Mouse (Mus musculus) liver, embryonic 11.5 days (tissue): Measurements from ENCODE around the gene Rcbtb2. TPM values are rescaled to one million over a fixed set of nuclear protein-coding genes. Genes with fewer than 3 reads are reported as not detected.

Experiments
- ATAC-seq: fragments of 200-750 bp; cut with Nextera tagmentation; replicated peaks from 2 replicates; pipeline ENCODE4 v1.8.0; 2017; ENCODE audit warnings: moderate number of reproducible peaks, mild to moderate bottlenecking, moderate TSS enrichment, moderate library complexity; ENCODE audit not compliant: low FRiP score
- DNase-seq: peaks from one replicate; pipeline ENCODE4 v3.0.0-alpha.2; 2017; ENCODE audit warnings: low spot score
- H3K27ac ChIP-seq: fragments of 300-500 bp; sonication (generic); 2 replicates; pipeline ENCODE4 v1.5.1; 2014; ENCODE audit warnings: mild to moderate bottlenecking, low read depth, low read length, control low read depth
- H3K27me3 ChIP-seq: fragments of 300-500 bp; sonication (generic); replicated peaks from 2 replicates; pipeline ENCODE4 v1.6.1; 2014; ENCODE audit warnings: low read length, mixed read lengths; ENCODE audit not compliant: control insufficient read depth, insufficient read depth
- H3K36me3 ChIP-seq: fragments of 300-500 bp; sonication (generic); 2 replicates; pipeline ENCODE4 v1.6.1; 2014; ENCODE audit warnings: mild to moderate bottlenecking, low read length, moderate library complexity, mixed read lengths; ENCODE audit not compliant: control insufficient read depth, insufficient read depth
- H3K4me1 ChIP-seq: fragments of 300-500 bp; sonication (generic); replicated peaks from 2 replicates; pipeline ENCODE4 v1.6.1; 2014; ENCODE audit warnings: low read length, mixed read lengths; ENCODE audit not compliant: control insufficient read depth, insufficient read depth
- H3K4me2 ChIP-seq: fragments of 300-500 bp; sonication (generic); 2 replicates; pipeline ENCODE4 v1.6.1; 2014; ENCODE audit warnings: mild to moderate bottlenecking, control low read depth, moderate library complexity
- H3K4me3 ChIP-seq: fragments of 300-500 bp; sonication (generic); 2 replicates; pipeline ENCODE4 v1.5.1; 2014; ENCODE audit warnings: low read depth, low read length, control low read depth
- H3K9ac ChIP-seq: fragments of 300-500 bp; sonication (generic); 2 replicates; pipeline ENCODE4 v1.6.1; 2014; ENCODE audit warnings: low read depth, low read length, control low read depth
- H3K9me3 ChIP-seq: fragments of 300-500 bp; sonication (generic); 2 replicates; pipeline ENCODE4 v1.6.1; 2016; ENCODE audit warnings: low read length, inconsistent platforms, mixed read lengths; ENCODE audit not compliant: control insufficient read depth
- WGBS: fragments of 180-500 bp; shearing (Covaris S2); extraction: QIAGEN DNeasy Blood & Tissue Kit; methylation state at CpG from one replicate; pipeline ENCODE4 v1.1.7; 2014; 5-methylcytosine and 5-hydroxymethylcytosine counted together
- polyA plus RNA-seq: library from polyadenylated mRNA; unstranded; fragments of >200 nt; fragmentation: Nextera tagmentation; extraction: Ambion mirVana; gene quantifications from 2 replicates; pipeline ENCODE4 v1.2.1, GENCODE M21; 2014

Gene Rcbtb2
- polyA plus RNA-seq, 1 experiment from 2014 or later, result 56.3 TPM

DNA sequence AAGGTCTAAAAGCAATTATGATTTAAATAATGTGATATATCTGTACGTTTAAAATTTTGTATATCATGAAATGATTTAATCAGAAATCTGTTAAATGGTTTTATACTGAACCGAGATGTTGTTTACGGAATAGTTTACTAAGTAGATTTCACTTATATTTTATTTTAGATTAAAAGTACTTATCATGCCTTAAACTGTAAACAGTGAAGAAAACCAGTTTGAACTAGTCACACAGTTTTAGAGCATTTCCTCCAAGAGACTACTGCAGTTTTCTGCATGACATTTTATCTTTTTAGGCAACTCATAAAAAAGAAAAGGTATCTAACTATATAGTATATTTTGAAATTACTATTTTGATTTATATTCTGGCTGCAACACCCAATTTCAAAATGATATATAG is 117.0 kb downstream of the Rcbtb2 start:
- peaks cover 5% of the 10 kb centered on the region for H3K4me1 ChIP-seq
- DNase-seq (no peak), ATAC-seq (no peak)
- WGBS, result 49% methylated on average over 3 of the region's 3 CpGs
- H3K4me2 ChIP-seq, result no peak overlapping the region
- no peaks in the 10 kb centered on the region for H3K36me3 ChIP-seq
- no peaks in the 10 kb centered on the region for H3K27me3 ChIP-seq
- no peak overlapping the region for H3K27ac ChIP-seq
- H3K9me3 ChIP-seq, result no peaks in the 10 kb centered on the region
- no peak overlapping the region for H3K9ac ChIP-seq
- H3K4me3 ChIP-seq, result no peak overlapping the region

DNA sequence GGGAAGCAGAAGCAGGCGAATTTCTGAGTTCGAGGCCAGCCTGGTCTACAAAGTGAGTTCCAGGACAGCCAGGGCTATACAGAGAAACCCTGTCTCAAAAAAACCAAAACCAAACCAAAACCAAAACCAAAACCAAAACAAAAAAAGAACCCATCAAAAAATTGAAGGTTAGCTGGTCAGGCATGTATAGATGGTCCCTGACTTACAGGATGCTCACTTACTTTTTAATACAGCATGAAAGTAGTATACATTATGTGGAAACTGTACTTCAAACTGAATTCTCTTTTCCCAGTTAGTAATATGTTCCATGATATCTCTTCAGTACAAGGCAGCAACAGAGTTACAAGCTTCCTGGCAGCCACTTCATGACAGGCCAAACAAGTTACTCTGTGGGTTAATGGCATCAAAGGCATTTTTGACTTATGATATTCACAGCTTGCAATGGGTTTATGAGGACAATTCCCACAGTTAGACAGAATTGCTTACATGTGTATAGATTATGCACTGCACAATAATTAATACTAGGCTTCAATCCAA is 121.3 kb downstream of the Rcbtb2 start:
- H3K9ac ChIP-seq, result no peak overlapping the region
- no peaks in the 10 kb centered on the region for H3K27me3 ChIP-seq
- no peak overlapping the region for H3K4me2 ChIP-seq
- H3K4me1 ChIP-seq, result no peaks in the 10 kb centered on the region
- ATAC-seq (no peak), DNase-seq (no peak)
- no peaks in the 10 kb centered on the region for H3K9me3 ChIP-seq
- no peak overlapping the region for H3K27ac ChIP-seq
- no peaks in the 10 kb centered on the region for H3K36me3 ChIP-seq
- no peak overlapping the region for H3K4me3 ChIP-seq
- WGBS, result 91% methylated on average over 2 of the region's 2 CpGs

DNA sequence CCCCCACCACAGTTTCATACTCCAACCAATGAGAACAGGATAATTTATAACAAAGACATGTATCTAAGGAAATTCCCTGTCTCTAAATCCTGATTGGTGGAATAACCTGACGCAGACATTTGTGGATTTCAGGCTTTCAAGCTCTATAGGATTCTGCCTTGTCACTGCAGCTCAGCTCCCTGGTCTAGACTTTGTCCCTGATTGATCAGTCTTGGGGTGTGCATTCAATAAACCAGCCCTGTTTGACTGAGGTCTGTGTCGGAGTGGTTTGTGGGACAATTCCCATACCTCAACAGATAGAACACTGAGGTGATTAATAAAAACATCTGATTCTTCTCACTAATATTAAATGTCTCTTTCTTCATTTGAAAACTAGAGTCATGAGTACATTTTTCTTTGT is 127.2 kb downstream of the Rcbtb2 start:
- no peaks in the 10 kb centered on the region for H3K36me3 ChIP-seq
- no peaks in the 10 kb centered on the region for H3K4me1 ChIP-seq
- no peak overlapping the region for H3K4me3 ChIP-seq
- no peaks in the 10 kb centered on the region for H3K9me3 ChIP-seq
- H3K4me2 ChIP-seq, result no peak overlapping the region
- WGBS, result 75% methylated on average over 2 of the region's 2 CpGs
- 0 out of 2 replicates have a peak, but pooled peaks have one; percentile 48 for ATAC-seq
- no peaks in the 10 kb centered on the region for H3K27me3 ChIP-seq
- no peak overlapping the region for H3K27ac ChIP-seq
- H3K9ac ChIP-seq, result no peak overlapping the region
- DNase-seq, result no peak

DNA sequence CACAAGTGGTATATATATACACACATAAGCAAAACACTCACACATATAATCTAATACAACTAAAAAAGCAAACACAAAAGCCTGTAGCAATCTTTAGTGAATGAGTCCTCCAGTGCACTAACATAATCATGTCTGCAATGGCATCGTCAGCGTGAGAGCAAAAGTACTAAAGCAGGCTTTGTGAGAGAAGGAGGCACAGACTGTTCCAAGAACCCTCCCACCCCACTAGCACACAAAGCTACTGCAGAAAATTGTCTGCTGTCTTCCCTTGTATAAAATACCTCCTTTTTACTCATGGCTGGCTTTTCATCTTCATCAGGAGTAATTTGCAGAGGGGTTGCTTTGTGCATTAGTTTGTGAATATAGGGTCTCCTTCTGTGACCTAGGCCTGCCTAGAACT is 129.4 kb downstream of the Rcbtb2 start:
- no peak overlapping the region for H3K9ac ChIP-seq
- no peak for DNase-seq
- H3K4me2 ChIP-seq, result no peak overlapping the region
- H3K4me1 ChIP-seq, result peaks cover 2% of the 10 kb centered on the region; the same call in 1 of the 2 replicates
- no peaks in the 10 kb centered on the region for H3K9me3 ChIP-seq
- no peak overlapping the region for H3K27ac ChIP-seq
- H3K4me3 ChIP-seq, result no peak overlapping the region
- H3K36me3 ChIP-seq, result no peaks in the 10 kb centered on the region
- ATAC-seq, result no peak
- WGBS, result 88% methylated on average over 2 of the region's 2 CpGs
- no peaks in the 10 kb centered on the region for H3K27me3 ChIP-seq

DNA sequence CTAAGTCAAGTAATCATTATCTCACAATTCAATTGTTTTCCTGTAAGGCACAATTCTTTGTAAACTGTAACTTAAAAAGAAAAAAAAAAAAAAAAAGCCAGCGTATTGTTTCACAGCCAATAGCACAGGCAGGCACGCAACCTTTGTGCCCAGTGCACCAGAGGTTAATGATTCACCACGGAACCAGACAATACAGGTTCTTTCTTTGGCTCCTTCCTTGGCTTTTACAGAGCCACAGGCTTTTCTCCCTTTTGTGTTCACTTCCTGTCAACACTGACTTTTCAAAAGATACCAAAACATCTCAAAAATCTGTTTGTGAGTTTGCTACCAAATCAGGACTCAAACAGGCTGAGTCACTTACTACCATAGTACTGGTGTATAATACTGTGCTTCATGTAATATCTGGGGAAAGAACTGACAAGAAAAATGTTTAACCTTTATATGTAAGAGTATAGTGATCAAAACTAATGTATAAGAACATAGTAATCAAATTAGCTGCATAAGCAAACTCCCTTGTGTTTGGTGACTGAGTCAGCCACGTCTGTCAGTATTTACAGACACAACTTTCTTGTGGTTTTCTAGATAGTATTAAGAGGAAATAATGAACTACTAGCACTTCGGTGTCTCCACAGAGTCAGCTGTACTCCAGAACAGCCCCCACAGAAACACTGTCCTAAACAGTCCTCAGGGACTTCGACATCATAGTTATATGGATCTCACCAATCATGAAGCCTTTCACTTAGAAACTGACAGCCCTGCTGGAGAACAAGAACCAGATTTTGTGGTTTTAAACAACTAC is 130.8 kb downstream of the Rcbtb2 start:
- DNase-seq (no peak), ATAC-seq (peak; percentile 71; the same call in 1 of the 2 replicates)
- H3K4me3 ChIP-seq, result no peak overlapping the region
- peaks cover 2% of the 10 kb centered on the region; the same call in 1 of the 2 replicates for H3K4me1 ChIP-seq
- no peaks in the 10 kb centered on the region for H3K9me3 ChIP-seq
- H3K27me3 ChIP-seq, result no peaks in the 10 kb centered on the region
- H3K4me2 ChIP-seq, result no peak overlapping the region
- 51% methylated on average over 6 of the region's 6 CpGs for WGBS
- no peak overlapping the region for H3K9ac ChIP-seq
- no peaks in the 10 kb centered on the region for H3K36me3 ChIP-seq
- 0 out of 2 replicates have a peak overlapping the region, but pooled peaks have one; percentile 13 for H3K27ac ChIP-seq

DNA sequence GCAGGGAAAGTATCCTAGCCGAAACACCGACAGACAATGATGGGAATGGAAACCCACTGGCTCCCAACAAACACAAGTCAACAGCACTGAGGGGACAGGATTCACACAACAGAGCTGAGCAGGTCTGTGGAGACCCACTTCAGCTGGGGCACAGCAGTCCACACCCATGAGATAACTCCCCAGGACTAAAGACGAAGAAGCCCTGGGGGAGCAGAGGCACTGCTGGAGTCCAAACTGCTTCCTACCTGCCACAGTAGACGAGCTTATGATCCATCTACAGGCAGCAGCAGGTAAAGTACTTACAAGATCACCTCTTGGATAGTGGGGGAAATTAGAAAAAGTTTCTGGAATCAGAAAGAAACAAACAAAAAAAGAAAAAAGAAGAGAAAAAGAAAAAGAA is 131.6 kb downstream of the Rcbtb2 start:
- no peaks in the 10 kb centered on the region for H3K36me3 ChIP-seq

DNA sequence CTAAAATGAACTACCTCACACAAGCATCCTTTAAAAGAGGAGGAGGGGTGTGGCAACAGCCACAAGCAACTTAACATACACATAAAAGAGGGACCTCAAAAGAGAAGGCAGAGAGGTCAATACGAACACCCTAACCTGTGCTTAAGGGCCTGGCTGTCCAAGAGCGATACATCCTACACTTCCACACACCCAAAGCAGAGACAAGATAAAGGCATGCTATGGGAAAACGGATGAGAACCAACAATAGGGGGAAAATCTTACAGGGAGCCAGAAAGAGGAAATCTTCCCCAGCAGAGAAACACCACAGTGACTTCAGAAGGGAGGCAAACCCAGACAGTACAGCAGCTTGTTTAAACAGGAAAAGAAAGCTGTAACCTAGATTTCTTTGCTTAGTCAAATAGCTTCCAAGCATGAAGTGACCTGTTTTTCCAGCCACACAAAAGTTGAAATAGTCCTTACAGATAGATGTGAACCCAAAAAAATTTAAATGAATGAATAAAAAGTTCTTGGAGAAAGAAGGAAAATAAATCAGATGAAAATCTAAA is 132.7 kb downstream of the Rcbtb2 start:
- Histone ChIP-seq H3K27me3 (no peaks in the 10 kb centered on the region), H3K9me3 (no peaks in the 10 kb centered on the region), H3K36me3 (no peaks in the 10 kb centered on the region), H3K4me2 (no peak overlapping the region), H3K4me1 (peaks cover 2% of the 10 kb centered on the region; the same call in 1 of the 2 replicates), H3K27ac (no peak overlapping the region), H3K4me3 (no peak overlapping the region), H3K9ac (no peak overlapping the region)
- ATAC-seq (no peak), DNase-seq (no peak)
- WGBS, result 47% methylated on average over 3 of the region's 3 CpGs

More for the DNA sequence above, 131.6 kb downstream of the Rcbtb2 start:
- no peak for DNase-seq
- Histone ChIP-seq H3K4me3 (no peak overlapping the region), H3K27ac (no peak overlapping the region), H3K9ac (no peak overlapping the region), H3K27me3 (no peaks in the 10 kb centered on the region), H3K4me1 (peaks cover 2% of the 10 kb centered on the region; the same call in 1 of the 2 replicates), H3K4me2 (no peak overlapping the region), H3K9me3 (no peaks in the 10 kb centered on the region)
- ATAC-seq, result 0 out of 2 replicates have a peak, but pooled peaks have one; percentile 29
- 78% methylated on average over 4 of the region's 4 CpGs for WGBS

DNA sequence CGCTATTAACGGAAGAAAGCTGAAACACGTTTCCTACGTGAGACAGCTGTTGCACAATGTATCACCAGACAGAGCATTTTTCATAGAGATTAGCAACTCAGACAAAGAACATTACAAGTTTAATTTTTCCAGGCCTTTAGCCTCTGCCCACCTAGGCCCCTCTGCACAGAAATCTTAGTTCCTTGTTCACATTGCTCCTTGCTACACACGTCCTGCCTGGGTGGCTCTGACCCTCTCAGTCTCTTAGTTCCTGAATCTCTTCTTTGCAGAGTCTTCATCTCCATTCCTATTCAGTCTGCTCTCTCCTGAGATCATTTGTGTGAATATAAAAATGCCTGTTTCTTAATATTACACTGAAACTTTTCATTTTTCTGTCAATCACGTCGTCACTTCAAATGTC is 134.5 kb downstream of the Rcbtb2 start:
- H3K4me3 ChIP-seq, result no peak overlapping the region
- no peaks in the 10 kb centered on the region for H3K9me3 ChIP-seq
- H3K9ac ChIP-seq, result no peak overlapping the region
- 65% methylated on average over 7 of the region's 7 CpGs for WGBS
- H3K27ac ChIP-seq, result no peak overlapping the region
- peaks cover 2% of the 10 kb centered on the region; the same call in 1 of the 2 replicates for H3K4me1 ChIP-seq
- no peaks in the 10 kb centered on the region for H3K27me3 ChIP-seq
- DNase-seq (no peak), ATAC-seq (no peak)
- no peaks in the 10 kb centered on the region for H3K36me3 ChIP-seq
- H3K4me2 ChIP-seq, result no peak overlapping the region
